Mouse (Mus musculus) CD4-positive naive resting alpha-beta T cell, adult 57 days (primary cell): Measurements from ENCODE around the gene Gm5592. TPM values are rescaled to one million over a fixed set of nuclear protein-coding genes. Genes with fewer than 3 reads are reported as not detected.

Experiments
- total RNA-seq: library from RNA; stranded (reverse); gene quantifications from one replicate; pipeline ENCODE4 v1.2.4, GENCODE M21; 2023

Gm5592 gene
- total RNA-seq, result not detected

DNA sequence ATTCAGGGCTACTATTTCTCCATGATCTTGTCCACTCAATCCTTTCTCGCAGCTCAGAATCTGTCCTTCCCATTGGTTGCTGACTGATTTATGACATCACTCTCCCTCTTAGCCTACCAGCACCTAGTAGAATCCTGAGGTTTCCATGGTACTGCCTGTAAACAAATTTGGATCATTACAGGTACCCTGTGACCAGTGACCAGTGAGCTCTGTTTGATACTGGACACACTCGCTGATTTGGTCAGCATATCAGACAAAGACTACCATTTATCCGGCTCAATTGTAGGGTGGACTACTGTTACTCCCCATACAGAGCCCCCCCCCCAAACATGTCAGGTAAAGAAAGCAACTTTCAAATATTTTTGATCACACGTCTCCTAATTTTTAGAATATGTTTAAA is at the start of gene Gm5592:
Gene Gm5592, plus strand, starts transcription at position 301 of the 400 bp plus-strand sequence.

Other genes with a start within 250 kb of the Gm5592 start
- not detected for gene 4930433I11Rik, start 166.3 kb upstream of the Gm5592 start, total RNA-seq
- gene Gm4884, start 121.1 kb upstream of the Gm5592 start, total RNA-seq, result not detected
- 10.7 TPM for gene AI987944, start 239.5 kb downstream of the Gm5592 start, total RNA-seq